Mouse (Mus musculus) small intestine, adult 2 months (tissue): Measurements from ENCODE around the gene Phb2. TPM values are rescaled to one million over a fixed set of nuclear protein-coding genes. Genes with fewer than 3 reads are reported as not detected.

Source experiments
- H3K27ac ChIP-seq: fragments of 200-500 bp; 2 replicates; pipeline ENCODE4 v1.5.1; 2012; ENCODE audit warnings: low read depth, low read length, control low read depth, inconsistent platforms; ENCODE audit not compliant: insufficient read depth
- H3K27me3 ChIP-seq: fragments of 200-500 bp; 2 replicates; pipeline ENCODE4 v1.6.1; 2012; ENCODE audit warnings: mild to moderate bottlenecking, moderate library complexity, low read length, inconsistent platforms; ENCODE audit not compliant: control insufficient read depth, insufficient read depth
- H3K36me3 ChIP-seq: fragments of 200-500 bp; 2 replicates; pipeline ENCODE4 v1.6.1; 2012; ENCODE audit warnings: mild to moderate bottlenecking, low read length, control low read depth, inconsistent platforms; ENCODE audit not compliant: control insufficient read depth, insufficient read depth
- H3K4me1 ChIP-seq: fragments of 200-500 bp; 2 replicates; pipeline ENCODE4 v1.6.1; 2012; ENCODE audit warnings: low read length, inconsistent platforms, mixed read lengths; ENCODE audit not compliant: control insufficient read depth, insufficient read depth, insufficient read length
- H3K4me3 ChIP-seq: fragments of 200-500 bp; 2 replicates; pipeline ENCODE4 v1.5.1; 2012; ENCODE audit warnings: low read depth, mild to moderate bottlenecking, control low read depth, inconsistent platforms, low read length, moderate library complexity
- CTCF ChIP-seq: fragments of 200-500 bp; IDR thresholded peaks from 2 replicates; pipeline ENCODE4 v1.5.1; 2012; ENCODE audit warnings: low read depth, mild to moderate bottlenecking, control low read depth, inconsistent platforms, low read length, moderate library complexity, mixed read lengths; ENCODE audit not compliant: insufficient replicate concordance, insufficient read length; ENCODE audit errors: extremely low read depth
- POLR2A ChIP-seq: fragments of 200-500 bp; IDR thresholded peaks from 2 replicates; pipeline ENCODE4 v1.6.1; 2012; ENCODE audit warnings: low read depth, mild to moderate bottlenecking, control low read depth, inconsistent platforms, low read length, moderate library complexity
- WGBS: fragments of 180-500 bp; shearing (Covaris S2); methylation state at CpG from one replicate; pipeline ENCODE4 v1.1.7; 2018; 5-methylcytosine and 5-hydroxymethylcytosine counted together
- polyA plus RNA-seq: library from polyadenylated mRNA; depleted of rRNA; stranded (reverse); fragments of >200 nt; gene quantifications from 2 replicates; pipeline ENCODE4 v1.2.3, GENCODE M21; 2012; rRNA removed

Phb2 gene
- 87.7 and 122 TPM in 2 replicates for polyA plus RNA-seq

- Histone ChIP-seq H3K4me3 (peak within 1 kb of the TSS; percentile 97), H3K36me3 (peaks cover 31% of the 10 kb centered on the region)
- WGBS = under 1% methylated on average over 76 of the region's 76 CpGs
These were observed at the start of gene Phb2, which contains the start of gene Emg1 for GRCm38 (mm10) chr6:124711824-124712782. Gene Phb2, plus strand, starts transcription at chr6:124712336. Gene Emg1, minus strand, starts transcription at chr6:124712178.

GRCm38 (mm10) chr6:124662477-124663423, 49.4 kb upstream of the Phb2 start, which contains the start of gene Lpcat3:
Gene Lpcat3, plus strand, starts transcription at chr6:124663027.
- Histone ChIP-seq H3K4me3 (peak within 1 kb of the TSS; percentile 95), H3K36me3 (peaks cover 3% of the 10 kb centered on the region; the same call in 1 of the 2 replicates), H3K27me3 (no peaks in the 10 kb centered on the region), H3K27ac (peak within 1 kb of the TSS; percentile 92), H3K4me1 (peaks cover 9% of the 10 kb centered on the region)
- TF ChIP-seq CTCF = peak; percentile 81
- TF ChIP-seq POLR2A = peak; percentile 67
- WGBS = under 1% methylated on average over 82 of the region's 87 CpGs

More at GRCm38 (mm10) chr6:124711824-124712782, at the start of gene Phb2, which contains the start of gene Emg1:
- Histone ChIP-seq H3K4me1 (peaks cover 23% of the 10 kb centered on the region), H3K27ac (peak within 1 kb of the TSS; percentile 81), H3K27me3 (no peaks in the 10 kb centered on the region)
- peak; percentile 45; the same call in 1 of the 2 replicates for TF ChIP-seq POLR2A
- TF ChIP-seq CTCF = no peak

GRCm38 (mm10) chr6:124663424-124663795, 48.7 kb upstream of the Phb2 start:
- Histone ChIP-seq H3K36me3 (peaks cover 3% of the 10 kb centered on the region; the same call in 1 of the 2 replicates), H3K27me3 (no peaks in the 10 kb centered on the region)

GRCm38 (mm10) chr6:124664256-124664655, 47.9 kb upstream of the Phb2 start:
- H3K27me3 ChIP-seq = no peaks in the 10 kb centered on the region
- TF ChIP-seq CTCF (no peak), POLR2A (no peak)
- H3K4me3 ChIP-seq = no peak overlapping the region; the same call in 1 of the 2 replicates
- H3K4me1 ChIP-seq = peaks cover 9% of the 10 kb centered on the region
- whole genome bisulfite sequencing = 52% methylated on average over 7 of the region's 7 CpGs
- peaks cover 3% of the 10 kb centered on the region; the same call in 1 of the 2 replicates for H3K36me3 ChIP-seq
- H3K27ac ChIP-seq = peak overlapping the region; percentile 38; the same call in 1 of the 2 replicates

More at GRCm38 (mm10) chr6:124663424-124663795, 48.7 kb upstream of the Phb2 start:
- Histone ChIP-seq H3K27ac (peak overlapping the region; percentile 92), H3K4me3 (peak overlapping the region; percentile 95), H3K4me1 (peaks cover 9% of the 10 kb centered on the region)
- no peak for TF ChIP-seq POLR2A
- TF ChIP-seq CTCF = 0 out of 2 replicates have a peak, but pooled peaks have one; percentile 2
- 4% methylated on average over 13 of the region's 13 CpGs for WGBS

GRCm38 (mm10) chr6:124665011-124665410, 47.1 kb upstream of the Phb2 start:
- Histone ChIP-seq H3K4me3 (no peak overlapping the region), H3K36me3 (peaks cover 3% of the 10 kb centered on the region; the same call in 1 of the 2 replicates), H3K27ac (no peak overlapping the region), H3K27me3 (no peaks in the 10 kb centered on the region), H3K4me1 (peaks cover 9% of the 10 kb centered on the region)
- WGBS = 88% methylated on average over 10 of the region's 10 CpGs
- TF ChIP-seq POLR2A (no peak), CTCF (no peak)

DNA sequence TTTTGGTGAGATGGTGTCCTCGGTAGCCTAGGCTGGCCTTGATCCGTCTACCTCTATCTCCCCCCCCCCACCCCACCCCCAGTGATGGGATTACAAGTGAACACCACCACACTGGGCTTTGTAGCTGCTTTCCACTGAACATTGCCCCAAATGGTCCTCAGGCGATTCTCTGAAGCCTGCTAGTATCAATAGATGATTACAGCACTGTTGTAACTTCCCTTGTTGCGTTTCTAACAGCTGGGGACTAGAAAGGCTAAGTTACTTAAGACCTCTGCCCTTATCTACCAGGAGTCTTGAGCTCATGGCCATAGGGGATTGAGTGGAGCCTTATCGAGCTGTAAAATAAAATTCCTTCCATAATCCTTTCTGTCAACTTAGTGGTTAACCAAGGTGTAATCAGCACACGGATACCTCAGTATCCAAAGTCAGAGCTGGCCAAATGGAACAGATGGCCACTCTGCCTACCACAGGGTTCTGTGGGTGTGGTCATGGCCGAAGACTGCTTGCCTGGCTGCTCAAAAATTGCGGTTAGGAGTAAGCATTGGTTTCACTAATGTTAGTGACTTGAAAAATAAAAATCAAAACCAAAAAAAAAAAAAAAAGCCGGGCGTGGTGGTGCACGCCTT, 42.8 kb upstream of the Phb2 start:
- Histone ChIP-seq H3K27me3 (no peaks in the 10 kb centered on the region), H3K4me1 (peaks cover 18% of the 10 kb centered on the region; the same call in 1 of the 2 replicates), H3K27ac (no peak overlapping the region), H3K4me3 (no peak overlapping the region), H3K36me3 (peaks cover 8% of the 10 kb centered on the region; the same call in 1 of the 2 replicates)
- TF ChIP-seq POLR2A (no peak), CTCF (no peak)
- 90% methylated on average over 11 of the region's 11 CpGs for WGBS
